Mouse (Mus musculus) lung, postnatal 0 days (tissue): Measurements from ENCODE around the gene Ltbp4. TPM values are rescaled to one million over a fixed set of nuclear protein-coding genes. Genes with fewer than 3 reads are reported as not detected.

Experiments
- ATAC-seq: fragments of 200-750 bp; cut with Nextera tagmentation; 2 replicates; pipeline ENCODE4 v1.8.0; 2017; ENCODE audit warnings: moderate library complexity
- DNase-seq: peaks from one replicate; pipeline ENCODE4 v3.0.0-alpha.2; 2016; ENCODE audit warnings: low spot score
- H3K27ac ChIP-seq: fragments of 300-500 bp; sonication (generic); 2 replicates; pipeline ENCODE4 v1.5.1; 2014; ENCODE audit warnings: antibody characterized with exemption, mild to moderate bottlenecking, low read length, mixed read lengths
- H3K27me3 ChIP-seq: fragments of 300-500 bp; sonication (generic); replicated peaks from 2 replicates; pipeline ENCODE4 v1.6.1; 2014; ENCODE audit warnings: low read length, mixed read lengths; ENCODE audit not compliant: insufficient read depth
- H3K36me3 ChIP-seq: fragments of 300-500 bp; sonication (generic); 2 replicates; pipeline ENCODE4 v1.6.1; 2014; ENCODE audit warnings: low read length, mixed read lengths; ENCODE audit not compliant: insufficient read depth
- H3K4me1 ChIP-seq: fragments of 300-500 bp; sonication (generic); 2 replicates; pipeline ENCODE4 v1.6.1; 2014; ENCODE audit warnings: antibody characterized with exemption, low read depth, low read length, mixed read lengths; ENCODE audit not compliant: insufficient read depth
- H3K4me2 ChIP-seq: fragments of 300-500 bp; sonication (generic); replicated peaks from 2 replicates; pipeline ENCODE4 v1.6.1; 2014; ENCODE audit warnings: low read depth, mild to moderate bottlenecking, low read length, moderate library complexity, mixed read lengths
- H3K4me3 ChIP-seq: fragments of 300-500 bp; sonication (generic); 2 replicates; pipeline ENCODE4 v1.5.1; 2014; ENCODE audit warnings: low read depth, low read length
- H3K9ac ChIP-seq: fragments of 300-500 bp; sonication (generic); replicated peaks from 2 replicates; pipeline ENCODE4 v1.6.1; 2014; ENCODE audit warnings: low read depth, mild to moderate bottlenecking
- H3K9me3 ChIP-seq: fragments of 300-500 bp; sonication (generic); 2 replicates; pipeline ENCODE4 v1.6.1; 2016; ENCODE audit warnings: low read length, mixed read lengths
- CTCF ChIP-seq: IDR thresholded peaks from 2 replicates; pipeline ENCODE4 v1.5.1; 2016; ENCODE audit warnings: antibody characterized with exemption, mild to moderate bottlenecking
- EP300 ChIP-seq: IDR thresholded peaks from 2 replicates; pipeline ENCODE4 v1.6.1; 2016; ENCODE audit warnings: antibody characterized with exemption, mild to moderate bottlenecking, control low read depth
- WGBS: fragments of 180-500 bp; shearing (Covaris S2); extraction: QIAGEN DNeasy Blood & Tissue Kit; methylation state at CpG from one replicate; pipeline ENCODE4 v1.1.7; 2014; 5-methylcytosine and 5-hydroxymethylcytosine counted together
- polyA plus RNA-seq: library from polyadenylated mRNA; unstranded; fragments of >200 nt; fragmentation: Nextera tagmentation; extraction: Ambion mirVana; gene quantifications from 2 replicates; pipeline ENCODE4 v1.2.1, GENCODE M21; 2015

The Ltbp4 gene
- polyA plus RNA-seq, 1 experiment from 2014 or later, result 103 TPM

- WGBS, result 95% methylated on average over 8 of the region's 8 CpGs
- TF ChIP-seq CTCF, result no peak
- no peak for TF ChIP-seq EP300
- H3K4me1 ChIP-seq, result peaks cover 18% of the 10 kb centered on the region
Measured at GRCm38 (mm10) chr7:27327500-27327899, 10.0 kb downstream of the Ltbp4 start.

GRCm38 (mm10) chr7:27326101-27326880 is 11.2 kb downstream of the Ltbp4 start:
- H3K27me3 ChIP-seq, result no peaks in the 10 kb centered on the region
- no peak for DNase-seq
- TF ChIP-seq EP300, result no peak
- TF ChIP-seq CTCF, result no peak
- peak overlapping the region; percentile 13; the same call in 1 of the 2 replicates for H3K9ac ChIP-seq
- H3K4me3 ChIP-seq, result 0 out of 2 replicates have a peak overlapping the region, but pooled peaks have one; percentile 21
- H3K27ac ChIP-seq, result 0 out of 2 replicates have a peak overlapping the region, but pooled peaks have one; percentile 3
- H3K4me1 ChIP-seq, result peaks cover 12% of the 10 kb centered on the region
- H3K9me3 ChIP-seq, result no peaks in the 10 kb centered on the region
- peak overlapping the region; percentile 51 for H3K4me2 ChIP-seq
- H3K36me3 ChIP-seq, result no peaks in the 10 kb centered on the region
- 58% methylated on average over 34 of the region's 34 CpGs for WGBS
- ATAC-seq, result no peak

More at GRCm38 (mm10) chr7:27327500-27327899, 10.0 kb downstream of the Ltbp4 start:
- Histone ChIP-seq H3K4me3 (no peak overlapping the region), H3K9me3 (no peaks in the 10 kb centered on the region), H3K4me2 (no peak overlapping the region), H3K9ac (no peak overlapping the region), H3K36me3 (no peaks in the 10 kb centered on the region), H3K27ac (no peak overlapping the region), H3K27me3 (no peaks in the 10 kb centered on the region)
- DNase-seq, result no peak
- no peak for ATAC-seq

- H3K9me3 ChIP-seq, result no peaks in the 10 kb centered on the region
- TF ChIP-seq CTCF (no peak), EP300 (no peak)
- peak overlapping the region; percentile 51 for H3K4me2 ChIP-seq
- no peaks in the 10 kb centered on the region for H3K36me3 ChIP-seq
- no peaks in the 10 kb centered on the region for H3K27me3 ChIP-seq
- H3K9ac ChIP-seq, result peak overlapping the region; percentile 13; the same call in 1 of the 2 replicates
- DNase-seq (peak; percentile 87), ATAC-seq (peak; percentile 61)
- peaks cover 12% of the 10 kb centered on the region for H3K4me1 ChIP-seq
- H3K27ac ChIP-seq, result 0 out of 2 replicates have a peak overlapping the region, but pooled peaks have one; percentile 3
- H3K4me3 ChIP-seq, result peak overlapping the region; percentile 21; the same call in 1 of the 2 replicates
- 7% methylated on average over 24 of the region's 24 CpGs for WGBS
Measured at GRCm38 (mm10) chr7:27325697-27326096, 11.8 kb downstream of the Ltbp4 start.

- Histone ChIP-seq H3K4me2 (no peak overlapping the region), H3K9ac (no peak overlapping the region), H3K4me3 (no peak overlapping the region), H3K27ac (no peak overlapping the region), H3K4me1 (peaks cover 9% of the 10 kb centered on the region), H3K9me3 (no peaks in the 10 kb centered on the region), H3K36me3 (no peaks in the 10 kb centered on the region), H3K27me3 (no peaks in the 10 kb centered on the region)
- TF ChIP-seq CTCF, result no peak
- TF ChIP-seq EP300, result no peak
- 60% methylated on average over 18 of the region's 20 CpGs for WGBS
- no peak for ATAC-seq
- DNase-seq, result no peak
Measured at GRCm38 (mm10) chr7:27324928-27325327, 12.6 kb downstream of the Ltbp4 start.

- TF ChIP-seq CTCF (no peak), EP300 (no peak)
- no peak overlapping the region for H3K9ac ChIP-seq
- no peaks in the 10 kb centered on the region for H3K9me3 ChIP-seq
- DNase-seq (no peak), ATAC-seq (no peak)
- no peak overlapping the region for H3K4me3 ChIP-seq
- H3K27me3 ChIP-seq, result no peaks in the 10 kb centered on the region
- no peaks in the 10 kb centered on the region for H3K36me3 ChIP-seq
- 93% methylated on average over 11 of the region's 11 CpGs for WGBS
- H3K27ac ChIP-seq, result no peak overlapping the region
- H3K4me1 ChIP-seq, result peaks cover 5% of the 10 kb centered on the region; the same call in 1 of the 2 replicates
- no peak overlapping the region for H3K4me2 ChIP-seq
Measured at GRCm38 (mm10) chr7:27324161-27324560, 13.3 kb downstream of the Ltbp4 start.

- WGBS, result 87% methylated on average over 5 of the region's 5 CpGs
- Histone ChIP-seq H3K27me3 (no peaks in the 10 kb centered on the region), H3K4me3 (no peak overlapping the region), H3K9ac (no peak overlapping the region), H3K36me3 (no peaks in the 10 kb centered on the region), H3K9me3 (no peaks in the 10 kb centered on the region), H3K4me1 (peaks cover 5% of the 10 kb centered on the region; the same call in 1 of the 2 replicates), H3K4me2 (no peak overlapping the region), H3K27ac (no peak overlapping the region)
- DNase-seq, result no peak
- no peak for TF ChIP-seq EP300
- no peak for ATAC-seq
Measured at GRCm38 (mm10) chr7:27323001-27323400, 14.5 kb downstream of the Ltbp4 start.
